Mouse (Mus musculus): ENCODE data around the gene Hivep3. TPM values are rescaled to one million over a fixed set of nuclear protein-coding genes. Genes with fewer than 3 reads are reported as not detected.

The Hivep3 gene
- 17.1 and 17.2 TPM in 2 replicates for polyA plus RNA-seq (2014; fragmentation: Nextera tagmentation; extraction: Ambion mirVana)

DNA sequence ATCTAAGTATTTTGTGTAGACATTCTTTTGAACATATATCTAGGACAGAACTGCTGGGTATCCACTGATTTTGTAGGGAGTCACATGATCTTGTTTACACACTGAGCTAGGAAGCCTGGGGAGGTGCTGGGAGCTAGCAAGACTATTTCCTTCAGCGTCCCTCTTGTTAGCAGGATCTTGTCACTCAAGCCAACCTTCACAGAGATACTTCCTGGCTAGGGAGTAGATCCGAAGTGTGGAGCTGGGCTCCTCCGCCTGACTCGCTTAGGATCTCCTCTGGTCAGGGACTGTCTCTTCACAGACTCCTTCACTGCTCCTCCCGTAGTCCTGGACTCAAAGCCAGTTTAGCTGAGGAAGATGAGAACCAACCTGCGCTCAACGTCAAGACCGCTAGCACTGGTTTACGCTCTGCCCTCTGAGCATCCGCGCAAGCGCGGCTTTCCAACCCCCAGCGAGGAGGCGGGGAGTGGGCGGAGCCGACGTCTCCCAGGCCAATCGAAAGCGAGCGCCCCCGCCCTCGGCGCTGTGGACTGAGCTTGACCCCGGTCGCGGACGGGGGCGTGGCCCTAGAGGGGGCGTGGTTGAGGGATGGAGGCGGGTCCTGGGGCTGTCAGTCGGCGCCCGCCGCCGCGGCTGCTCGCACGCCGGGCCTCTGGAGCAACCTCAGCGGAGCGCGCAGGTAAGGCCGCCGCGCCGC lies at the start of gene Hivep3:
TSS of gene Hivep3 (plus strand) at position 601 of the 697 bp plus-strand sequence.
- Histone ChIP-seq H3K9ac (replicated peaks; ENCODE audit: low read length) (peak within 1 kb of the TSS; percentile 69), H3K4me1 (ENCODE audit: control insufficient read depth, insufficient read depth, low read length) (no peaks in the 10 kb centered on the region), H3K4me2 (ENCODE audit: low read length) (peak within 1 kb of the TSS; percentile 97), H3K9me3 (ENCODE audit: control insufficient read depth, low read length) (no peaks in the 10 kb centered on the region), H3K36me3 (ENCODE audit: control insufficient read depth, insufficient read depth, low read length) (no peaks in the 10 kb centered on the region), H3K27ac (replicated peaks; ENCODE audit: low read depth, low read length) (peak within 1 kb of the TSS; percentile 74), H3K27me3 (ENCODE audit: control insufficient read depth, insufficient read depth, low read length) (peaks cover 15% of the 10 kb centered on the region), H3K4me3 (replicated peaks; ENCODE audit: low read depth, low read length) (peak within 1 kb of the TSS; percentile 83)
- peak; percentile 99 for ATAC-seq (ENCODE audit: low FRiP score, low TSS enrichment)
- under 1% methylated on average over 47 of the region's 47 CpGs for WGBS
- peak; percentile 99 for DNase-seq

DNA sequence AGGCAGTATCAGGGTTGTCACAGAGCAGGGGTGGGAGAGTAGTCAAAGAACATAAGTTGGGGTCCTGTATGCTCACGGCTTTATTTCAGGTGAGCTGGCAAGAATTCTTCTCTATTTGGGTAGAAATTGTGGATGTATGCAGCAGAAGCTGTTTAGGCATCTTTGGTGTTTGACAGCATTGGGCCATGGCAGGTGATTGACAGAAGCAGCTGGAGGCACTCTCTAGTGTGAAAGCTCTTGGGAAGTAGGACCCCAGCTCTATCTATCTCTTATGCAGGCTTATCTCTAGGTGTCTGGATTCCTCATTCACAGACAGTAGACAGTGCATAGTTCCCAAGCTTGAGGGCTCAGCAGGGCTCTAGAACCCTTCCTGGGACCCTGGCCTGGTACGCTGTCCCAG lies 47.8 kb upstream of the Hivep3 start:
- Histone ChIP-seq H3K36me3 (ENCODE audit: control insufficient read depth, insufficient read depth, low read length) (no peaks in the 10 kb centered on the region), H3K27me3 (ENCODE audit: control insufficient read depth, insufficient read depth, low read length) (no peaks in the 10 kb centered on the region), H3K4me3 (replicated peaks; ENCODE audit: low read depth, low read length) (no peak overlapping the region), H3K27ac (replicated peaks; ENCODE audit: low read depth, low read length) (no peak overlapping the region), H3K9me3 (ENCODE audit: control insufficient read depth, low read length) (no peaks in the 10 kb centered on the region), H3K4me1 (ENCODE audit: control insufficient read depth, insufficient read depth, low read length) (peaks cover 6% of the 10 kb centered on the region), H3K4me2 (ENCODE audit: low read length) (no peak overlapping the region), H3K9ac (replicated peaks; ENCODE audit: low read length) (no peak overlapping the region)
- 89% methylated on average over 2 of the region's 2 CpGs for WGBS
- DNase-seq (no peak), ATAC-seq (ENCODE audit: low FRiP score, low TSS enrichment) (no peak)

DNA sequence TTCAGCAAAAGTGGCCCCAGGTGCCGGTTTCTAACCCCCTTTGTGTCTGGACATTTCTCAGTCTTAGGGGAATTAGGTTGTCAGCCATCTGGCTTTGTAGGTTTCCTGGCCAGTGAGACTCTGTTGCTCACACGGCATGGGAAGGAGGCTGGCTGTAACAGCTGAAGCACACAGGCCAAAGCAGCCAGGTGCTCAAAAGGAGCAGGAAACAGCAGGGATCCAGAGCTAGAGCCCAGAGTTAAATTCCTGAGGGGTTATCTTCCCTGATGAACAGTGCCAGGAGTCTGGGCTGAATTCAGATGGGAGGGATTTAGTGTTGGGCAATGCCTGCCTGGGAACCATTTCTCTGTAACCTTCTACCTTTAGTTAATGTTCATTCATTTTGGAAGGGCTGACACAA lies 35.2 kb upstream of the Hivep3 start:
- no peaks in the 10 kb centered on the region for H3K4me1 ChIP-seq (ENCODE audit: control insufficient read depth, insufficient read depth, low read length)
- ATAC-seq (ENCODE audit: low FRiP score, low TSS enrichment) (no peak), DNase-seq (no peak)
- no peaks in the 10 kb centered on the region for H3K36me3 ChIP-seq (ENCODE audit: control insufficient read depth, insufficient read depth, low read length)
- H3K4me2 ChIP-seq (ENCODE audit: low read length): no peak overlapping the region
- no peaks in the 10 kb centered on the region for H3K9me3 ChIP-seq (ENCODE audit: control insufficient read depth, low read length)
- 40% methylated on average over 2 of the region's 2 CpGs for whole genome bisulfite sequencing
- H3K27ac ChIP-seq (replicated peaks; ENCODE audit: low read depth, low read length): no peak overlapping the region
- H3K4me3 ChIP-seq (replicated peaks; ENCODE audit: low read depth, low read length): no peak overlapping the region
- H3K27me3 ChIP-seq (ENCODE audit: control insufficient read depth, insufficient read depth, low read length): no peaks in the 10 kb centered on the region
- H3K9ac ChIP-seq (replicated peaks; ENCODE audit: low read length): no peak overlapping the region

- Histone ChIP-seq H3K4me1 (ENCODE audit: control insufficient read depth, insufficient read depth, low read length) (no peaks in the 10 kb centered on the region), H3K9me3 (ENCODE audit: control insufficient read depth, low read length) (no peaks in the 10 kb centered on the region), H3K9ac (replicated peaks; ENCODE audit: low read length) (no peak overlapping the region), H3K36me3 (ENCODE audit: control insufficient read depth, insufficient read depth, low read length) (no peaks in the 10 kb centered on the region), H3K4me2 (ENCODE audit: low read length) (no peak overlapping the region), H3K27me3 (ENCODE audit: control insufficient read depth, insufficient read depth, low read length) (no peaks in the 10 kb centered on the region), H3K27ac (replicated peaks; ENCODE audit: low read depth, low read length) (no peak overlapping the region), H3K4me3 (replicated peaks; ENCODE audit: low read depth, low read length) (no peak overlapping the region)
- ATAC-seq (ENCODE audit: low FRiP score, low TSS enrichment) (no peak), DNase-seq (no peak)
- WGBS: 89% methylated on average over 11 of the region's 11 CpGs
Observed at GRCm38 (mm10) chr4:119701269-119701954, 32.2 kb upstream of the Hivep3 start.

GRCm38 (mm10) chr4:119703965-119704364 lies 29.6 kb upstream of the Hivep3 start:
- Histone ChIP-seq H3K4me2 (ENCODE audit: low read length) (no peak overlapping the region), H3K9me3 (ENCODE audit: control insufficient read depth, low read length) (no peaks in the 10 kb centered on the region), H3K27ac (replicated peaks; ENCODE audit: low read depth, low read length) (no peak overlapping the region), H3K4me1 (ENCODE audit: control insufficient read depth, insufficient read depth, low read length) (no peaks in the 10 kb centered on the region), H3K9ac (replicated peaks; ENCODE audit: low read length) (no peak overlapping the region), H3K36me3 (ENCODE audit: control insufficient read depth, insufficient read depth, low read length) (no peaks in the 10 kb centered on the region), H3K4me3 (replicated peaks; ENCODE audit: low read depth, low read length) (no peak overlapping the region), H3K27me3 (ENCODE audit: control insufficient read depth, insufficient read depth, low read length) (no peaks in the 10 kb centered on the region)
- DNase-seq (no peak), ATAC-seq (ENCODE audit: low FRiP score, low TSS enrichment) (no peak)
- WGBS: 83% methylated on average over 8 of the region's 8 CpGs

- ATAC-seq (ENCODE audit: low FRiP score, low TSS enrichment) (no peak), DNase-seq (no peak)
- Histone ChIP-seq H3K36me3 (ENCODE audit: control insufficient read depth, insufficient read depth, low read length) (no peaks in the 10 kb centered on the region), H3K9me3 (ENCODE audit: control insufficient read depth, low read length) (no peaks in the 10 kb centered on the region), H3K4me3 (replicated peaks; ENCODE audit: low read depth, low read length) (no peak overlapping the region), H3K4me1 (ENCODE audit: control insufficient read depth, insufficient read depth, low read length) (0 out of 2 replicates have a peak, but pooled peaks cover 4% of the 10 kb centered on the region), H3K27me3 (ENCODE audit: control insufficient read depth, insufficient read depth, low read length) (no peaks in the 10 kb centered on the region), H3K27ac (replicated peaks; ENCODE audit: low read depth, low read length) (no peak overlapping the region), H3K9ac (replicated peaks; ENCODE audit: low read length) (no peak overlapping the region), H3K4me2 (ENCODE audit: low read length) (no peak overlapping the region)
- WGBS: 50% methylated on average over 5 of the region's 5 CpGs
Observed at GRCm38 (mm10) chr4:119707326-119707725, 26.3 kb upstream of the Hivep3 start.

DNA sequence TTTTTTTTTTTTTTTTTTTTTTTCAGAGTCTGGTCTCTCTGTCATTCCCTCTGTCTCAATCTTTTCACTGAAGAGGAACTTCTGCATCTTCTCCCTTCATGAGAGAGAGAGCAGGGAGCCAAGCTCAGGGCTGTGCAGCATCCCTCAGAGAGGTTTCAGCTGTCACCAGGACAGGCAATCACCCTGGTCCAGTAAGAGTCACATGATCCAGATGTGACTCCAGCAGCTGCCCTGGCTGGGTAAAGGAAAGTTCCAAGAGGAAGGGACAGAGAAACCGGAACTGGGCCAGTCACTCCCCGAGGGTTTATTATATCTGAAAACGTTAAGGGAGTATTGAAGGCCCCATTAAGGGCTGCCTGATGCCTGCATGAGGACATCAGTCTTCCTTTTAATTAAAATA lies 25.8 kb upstream of the Hivep3 start:
- Histone ChIP-seq H3K4me1 (ENCODE audit: control insufficient read depth, insufficient read depth, low read length) (0 out of 2 replicates have a peak, but pooled peaks cover 4% of the 10 kb centered on the region), H3K36me3 (ENCODE audit: control insufficient read depth, insufficient read depth, low read length) (no peaks in the 10 kb centered on the region), H3K4me3 (replicated peaks; ENCODE audit: low read depth, low read length) (no peak overlapping the region), H3K27ac (replicated peaks; ENCODE audit: low read depth, low read length) (no peak overlapping the region), H3K27me3 (ENCODE audit: control insufficient read depth, insufficient read depth, low read length) (no peaks in the 10 kb centered on the region), H3K4me2 (ENCODE audit: low read length) (no peak overlapping the region), H3K9me3 (ENCODE audit: control insufficient read depth, low read length) (no peaks in the 10 kb centered on the region), H3K9ac (replicated peaks; ENCODE audit: low read length) (no peak overlapping the region)
- ATAC-seq (ENCODE audit: low FRiP score, low TSS enrichment): no peak
- 26% methylated on average over 3 of the region's 3 CpGs for WGBS
- no peak for DNase-seq

GRCm38 (mm10) chr4:119710208-119710607 lies 23.4 kb upstream of the Hivep3 start:
- DNase-seq (peak; percentile 55), ATAC-seq (ENCODE audit: low FRiP score, low TSS enrichment) (no peak)
- Histone ChIP-seq H3K4me3 (replicated peaks; ENCODE audit: low read depth, low read length) (no peak overlapping the region), H3K27me3 (ENCODE audit: control insufficient read depth, insufficient read depth, low read length) (no peaks in the 10 kb centered on the region), H3K9me3 (ENCODE audit: control insufficient read depth, low read length) (no peaks in the 10 kb centered on the region), H3K4me1 (ENCODE audit: control insufficient read depth, insufficient read depth, low read length) (0 out of 2 replicates have a peak, but pooled peaks cover 4% of the 10 kb centered on the region), H3K9ac (replicated peaks; ENCODE audit: low read length) (no peak overlapping the region), H3K27ac (replicated peaks; ENCODE audit: low read depth, low read length) (no peak overlapping the region), H3K36me3 (ENCODE audit: control insufficient read depth, insufficient read depth, low read length) (no peaks in the 10 kb centered on the region), H3K4me2 (ENCODE audit: low read length) (no peak overlapping the region)
- 38% methylated on average over 4 of the region's 4 CpGs for WGBS

DNA sequence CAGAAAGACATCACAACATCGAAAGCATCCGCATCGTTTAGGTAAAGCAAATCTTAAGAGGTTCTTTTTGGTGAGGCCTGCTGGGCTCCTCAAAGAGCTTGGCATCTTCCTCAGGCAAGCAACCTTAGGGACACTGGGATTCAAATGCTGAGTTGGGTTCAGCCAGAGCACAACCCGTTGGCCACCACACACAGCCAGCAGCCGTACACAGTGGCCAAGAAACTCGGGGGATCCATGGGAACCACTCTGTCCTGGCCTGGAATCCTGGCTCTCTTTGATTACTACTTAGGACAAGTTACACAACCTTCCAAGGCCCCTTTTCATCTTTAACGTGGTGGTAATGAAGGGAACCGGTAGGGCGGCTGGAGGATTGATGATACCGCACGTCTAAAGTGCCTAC lies 16.1 kb upstream of the Hivep3 start:
- Histone ChIP-seq H3K4me2 (ENCODE audit: low read length) (no peak overlapping the region), H3K4me1 (ENCODE audit: control insufficient read depth, insufficient read depth, low read length) (no peaks in the 10 kb centered on the region), H3K27ac (replicated peaks; ENCODE audit: low read depth, low read length) (no peak overlapping the region), H3K27me3 (ENCODE audit: control insufficient read depth, insufficient read depth, low read length) (no peaks in the 10 kb centered on the region), H3K4me3 (replicated peaks; ENCODE audit: low read depth, low read length) (no peak overlapping the region), H3K9ac (replicated peaks; ENCODE audit: low read length) (no peak overlapping the region), H3K9me3 (ENCODE audit: control insufficient read depth, low read length) (no peaks in the 10 kb centered on the region), H3K36me3 (ENCODE audit: control insufficient read depth, insufficient read depth, low read length) (no peaks in the 10 kb centered on the region)
- peak; percentile 16 for DNase-seq
- ATAC-seq (ENCODE audit: low FRiP score, low TSS enrichment): no peak
- 75% methylated on average over 11 of the region's 11 CpGs for WGBS

All from midbrain, embryonic 14.5 days (tissue).